Mouse (Mus musculus) heart, adult 2 months (tissue): ENCODE measurements around the gene Coq8a. TPM values are rescaled to one million over a fixed set of nuclear protein-coding genes. Genes with fewer than 3 reads are reported as not detected.

Source experiments
- DNase-seq, 2 experiments: peaks; one replicate each; pipeline ENCODE4 v3.0.0; 2021
- H3K27ac ChIP-seq: fragments of 200-600 bp; 2 replicates; pipeline ENCODE4 v1.8.1; 2022
- H3K27me3 ChIP-seq: fragments of 200-500 bp; 2 replicates; pipeline ENCODE4 v1.6.1; 2012; ENCODE audit warnings: mild to moderate bottlenecking, low read length, inconsistent platforms, mixed read lengths; ENCODE audit not compliant: control insufficient read depth, insufficient read depth
- H3K36me3 ChIP-seq: fragments of 200-500 bp; 2 replicates; pipeline ENCODE4 v1.6.1; 2012; ENCODE audit warnings: low read length, inconsistent platforms; ENCODE audit not compliant: control insufficient read depth, insufficient read depth
- H3K4me1 ChIP-seq: fragments of 200-500 bp; 2 replicates; pipeline ENCODE4 v1.6.1; 2011; ENCODE audit warnings: low read length; ENCODE audit not compliant: control insufficient read depth, insufficient read depth
- H3K4me3 ChIP-seq: fragments of 200-600 bp; 2 replicates; pipeline ENCODE4 v1.8.1; 2022
- H3K79me2 ChIP-seq: fragments of 200-500 bp; replicated peaks from 2 replicates; pipeline ENCODE4 v1.6.1; 2012; ENCODE audit warnings: mild to moderate bottlenecking, inconsistent platforms, low read length, moderate library complexity, mixed read lengths; ENCODE audit not compliant: control insufficient read depth, insufficient read depth
- H3K9ac ChIP-seq: fragments of 200-500 bp; 2 replicates; pipeline ENCODE4 v1.6.1; 2012; ENCODE audit warnings: low read depth, mild to moderate bottlenecking, control low read depth, inconsistent platforms, low read length, mixed read lengths
- CTCF ChIP-seq: fragments of 200-600 bp; IDR thresholded peaks from 2 replicates; pipeline ENCODE4 v1.8.1; 2022; ENCODE audit warnings: antibody characterized with exemption, mild to moderate bottlenecking, moderate library complexity
- EP300 ChIP-seq: fragments of 200-500 bp; IDR thresholded peaks from 2 replicates; pipeline ENCODE4 v1.6.1; 2011; ENCODE audit warnings: low read depth, low read length, control low read depth; ENCODE audit not compliant: insufficient read depth
- POLR2A ChIP-seq: fragments of 200-500 bp; IDR thresholded peaks from 2 replicates; pipeline ENCODE4 v1.6.1; 2011; ENCODE audit warnings: mild to moderate bottlenecking, low read depth, low read length, control low read depth; ENCODE audit not compliant: insufficient read depth
- WGBS: fragments of 180-500 bp; shearing (Covaris S2); methylation state at CpG from one replicate; pipeline ENCODE4 v1.1.7; 2018; 5-methylcytosine and 5-hydroxymethylcytosine counted together
- intact Hi-C: fragments of 180-260 bp; cut with DNase I; formaldehyde crosslinking; loops from one replicate; pipeline ENCODE4 v1.15.1; 2025
- polyA plus RNA-seq: library from polyadenylated mRNA; depleted of rRNA; stranded (reverse); fragments of >200 nt; gene quantifications from 2 replicates; pipeline ENCODE4 v1.2.3, GENCODE M21; 2012; rRNA removed
- total RNA-seq, 2 experiments: library from RNA; stranded (reverse); gene quantifications; 2 replicates each; pipeline ENCODE4 v1.2.3; 2021

Gene Coq8a
- total and polyA plus RNA-seq, 3 experiments: 468 to 919 (median 783) TPM

GRCm38 (mm10) chr1:180128077-180128792, 71.2 kb downstream of the Coq8a start:
- no peak for DNase-seq
- WGBS: 86% methylated on average over 5 of the region's 5 CpGs
- Histone ChIP-seq H3K4me3 (no peak overlapping the region), H3K27ac (no peak overlapping the region), H3K79me2 (no peaks in the 10 kb centered on the region), H3K36me3 (no peaks in the 10 kb centered on the region), H3K4me1 (no peaks in the 10 kb centered on the region), H3K9ac (no peak overlapping the region), H3K27me3 (no peaks in the 10 kb centered on the region)
- intact Hi-C loops: no loop called here
- TF ChIP-seq POLR2A (no peak), EP300 (no peak), CTCF (no peak)

- Histone ChIP-seq H3K27me3 (no peaks in the 10 kb centered on the region), H3K9ac (no peak overlapping the region), H3K79me2 (no peaks in the 10 kb centered on the region), H3K4me1 (no peaks in the 10 kb centered on the region), H3K27ac (no peak overlapping the region), H3K4me3 (no peak overlapping the region), H3K36me3 (no peaks in the 10 kb centered on the region; the same call in 1 of the 2 replicates)
- DNase-seq: no peak
- intact Hi-C loops: no loop called here
- WGBS: 71% methylated on average over 8 of the region's 8 CpGs
- TF ChIP-seq POLR2A (no peak), EP300 (no peak), CTCF (no peak)
These were observed 81.2 kb downstream of the Coq8a start for GRCm38 (mm10) chr1:180118233-180118632.

GRCm38 (mm10) chr1:180116525-180116924, 82.9 kb downstream of the Coq8a start:
- no peaks in the 10 kb centered on the region for H3K79me2 ChIP-seq
- 78% methylated on average over 1 of the region's 1 CpGs for WGBS
- no peaks in the 10 kb centered on the region for H3K27me3 ChIP-seq
- no peak for TF ChIP-seq EP300
- TF ChIP-seq POLR2A: no peak
- TF ChIP-seq CTCF: peak; percentile 71
- H3K36me3 ChIP-seq: no peaks in the 10 kb centered on the region; the same call in 1 of the 2 replicates
- no peak overlapping the region for H3K9ac ChIP-seq
- no peak for DNase-seq
- H3K27ac ChIP-seq: no peak overlapping the region
- H3K4me3 ChIP-seq: no peak overlapping the region
- intact Hi-C loops: loop anchor here (2.0 kb wide), 1 partner anchor 258 kb away; no protein-coding TSS in a partner anchor
- no peaks in the 10 kb centered on the region for H3K4me1 ChIP-seq

Other genes with a start within 250 kb of the Coq8a start
- 10 to 100 TPM; 40.8 to 41.5 TPM for gene Cdc42bpa, start 239.1 kb downstream of the Coq8a start, total RNA-seq
- 11.1 and 18.3 TPM in 2 replicates for gene Cdc42bpa, start 239.1 kb downstream of the Coq8a start, polyA plus RNA-seq
- gene Psen2, start 63.8 kb upstream of the Coq8a start, total RNA-seq: 10 to 100 TPM; 11.6 to 13.1 TPM
- gene Psen2, start 63.8 kb upstream of the Coq8a start, polyA plus RNA-seq: 30.5 and 35.8 TPM in 2 replicates
- 10 to 100 TPM; 50.0 to 50.7 TPM for gene Itpkb, start 130.9 kb upstream of the Coq8a start, total RNA-seq
- 21.5 and 29.9 TPM in 2 replicates for gene Itpkb, start 130.9 kb upstream of the Coq8a start, polyA plus RNA-seq